Mouse (Mus musculus) left cerebral cortex, postnatal 36 days (tissue): ENCODE measurements around the gene Sv2a. TPM values are rescaled to one million over a fixed set of nuclear protein-coding genes. Genes with fewer than 3 reads are reported as not detected.
"Not testable (repeated sequence)": the region's sequence is repeated elsewhere in the genome, so short reads cannot be mapped to it uniquely, and the experiment has no call there.

ENCODE experiments used
- DNase-seq, 2 experiments: peaks; one replicate each; pipeline ENCODE4 v3.0.0; 2021 to 2022; ENCODE audit warnings: low spot score in 2 of 2, mixed read lengths in 1 of 2
- intact Hi-C: fragments of 180-260 bp; cut with DNase I; formaldehyde crosslinking; loops from one replicate; pipeline ENCODE4 v1.15.1; 2025
- total RNA-seq, 2 experiments: library from RNA; stranded (reverse); gene quantifications; 2 replicates each; pipeline ENCODE4 v1.2.3; 2021

Sv2a gene
- total RNA-seq, 2 experiments from 2014 or later, result 399 to 446 TPM

GRCm38 (mm10) chr3:96209242-96209641, 28.3 kb downstream of the Sv2a start:
- intact Hi-C loops, result no loop called here
- DNase-seq, result no peak

DNA sequence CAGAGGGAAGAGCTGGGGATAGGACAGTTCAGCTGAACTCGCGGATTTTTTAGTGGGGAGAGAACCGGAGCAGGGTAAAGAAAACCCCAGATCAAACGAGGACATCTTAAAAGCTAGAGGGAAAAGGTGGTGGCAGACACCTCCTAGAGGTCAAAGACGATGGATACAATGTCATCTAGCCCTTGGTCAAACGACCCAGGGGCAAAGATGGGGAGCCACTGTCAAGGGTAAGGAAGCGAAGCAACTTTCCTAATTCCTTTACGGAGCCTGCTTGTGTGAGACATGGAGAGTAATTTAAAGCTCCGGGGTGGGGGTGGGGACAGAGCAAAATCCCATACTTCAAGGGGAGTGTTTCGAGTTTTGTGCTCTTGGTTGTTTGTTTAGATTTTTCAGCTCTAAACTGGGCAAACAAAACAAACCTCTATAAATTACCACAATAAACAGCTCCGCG, 38.3 kb downstream of the Sv2a start:
- peak; percentile 23 to 32 for DNase-seq
- intact Hi-C loops, result loop anchor here (5.0 kb wide), 1 partner anchor 152 kb away; no protein-coding TSS in a partner anchor

DNA sequence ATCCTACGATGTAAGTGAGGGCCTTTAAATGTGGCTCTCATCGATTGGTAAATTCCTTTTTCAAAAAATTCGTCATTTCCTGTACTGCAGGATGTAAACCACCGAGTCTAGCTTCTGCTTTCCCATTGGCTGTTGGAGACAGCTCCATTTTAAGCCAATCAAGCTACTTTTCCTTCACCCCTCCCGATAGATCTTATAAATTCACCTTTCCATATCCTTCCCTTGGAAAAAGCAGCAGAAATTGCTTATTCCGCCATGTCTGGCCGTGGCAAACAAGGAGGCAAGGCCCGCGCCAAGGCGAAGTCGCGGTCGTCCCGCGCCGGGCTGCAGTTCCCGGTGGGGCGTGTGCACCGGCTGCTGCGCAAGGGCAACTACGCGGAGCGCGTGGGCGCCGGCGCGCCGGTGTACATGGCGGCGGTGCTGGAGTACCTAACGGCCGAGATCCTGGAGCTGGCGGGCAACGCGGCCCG, 38.7 kb downstream of the Sv2a start, which contains the start of the genes Bola1 and Hist2h2ab:
TSS of gene Bola1 (minus strand) at position 49 of the 470 bp plus-strand sequence.
TSS of gene Hist2h2ab (plus strand) at position 205 of the 470 bp plus-strand sequence.
- intact Hi-C loops, result loop anchor here (2.0 to 5.0 kb wide), 3 partner anchors 25 to 152 kb away; partner anchors contain the start of genes Hist2h2aa1 and Hist2h4
- peak; percentile 84 to 86 for DNase-seq

DNA sequence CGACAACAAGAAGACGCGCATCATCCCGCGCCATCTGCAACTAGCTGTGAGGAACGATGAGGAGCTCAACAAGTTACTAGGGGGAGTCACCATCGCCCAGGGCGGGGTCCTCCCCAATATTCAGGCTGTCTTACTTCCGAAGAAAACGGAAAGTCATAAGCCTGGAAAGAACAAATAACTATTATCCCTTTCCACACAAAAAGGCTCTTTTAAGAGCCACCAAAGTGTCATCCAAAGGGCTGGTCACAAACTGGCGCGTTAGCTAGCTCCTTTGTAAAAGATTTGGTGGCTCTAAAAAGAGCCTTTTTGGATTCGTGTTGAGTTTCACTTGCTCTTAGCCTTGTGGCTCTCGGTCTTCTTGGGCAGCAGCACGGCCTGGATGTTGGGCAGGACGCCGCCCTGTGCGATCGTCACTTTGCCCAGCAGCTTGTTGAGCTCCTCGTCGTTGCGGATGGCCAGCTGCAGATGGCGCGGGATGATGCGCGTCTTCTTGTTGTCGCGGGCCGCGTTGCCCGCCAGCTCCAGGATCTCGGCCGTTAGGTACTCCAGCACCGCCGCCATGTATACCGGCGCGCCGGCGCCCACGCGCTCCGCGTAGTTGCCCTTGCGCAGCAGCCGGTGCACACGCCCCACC, 39.3 kb downstream of the Sv2a start:
- not testable (repeated sequence) for DNase-seq
- intact Hi-C loops, result loop anchor here (2.0 kb wide), 2 partner anchors 25 to 43 kb away; partner anchors contain the start of genes Hist2h2aa1 and Hist2h4

DNA sequence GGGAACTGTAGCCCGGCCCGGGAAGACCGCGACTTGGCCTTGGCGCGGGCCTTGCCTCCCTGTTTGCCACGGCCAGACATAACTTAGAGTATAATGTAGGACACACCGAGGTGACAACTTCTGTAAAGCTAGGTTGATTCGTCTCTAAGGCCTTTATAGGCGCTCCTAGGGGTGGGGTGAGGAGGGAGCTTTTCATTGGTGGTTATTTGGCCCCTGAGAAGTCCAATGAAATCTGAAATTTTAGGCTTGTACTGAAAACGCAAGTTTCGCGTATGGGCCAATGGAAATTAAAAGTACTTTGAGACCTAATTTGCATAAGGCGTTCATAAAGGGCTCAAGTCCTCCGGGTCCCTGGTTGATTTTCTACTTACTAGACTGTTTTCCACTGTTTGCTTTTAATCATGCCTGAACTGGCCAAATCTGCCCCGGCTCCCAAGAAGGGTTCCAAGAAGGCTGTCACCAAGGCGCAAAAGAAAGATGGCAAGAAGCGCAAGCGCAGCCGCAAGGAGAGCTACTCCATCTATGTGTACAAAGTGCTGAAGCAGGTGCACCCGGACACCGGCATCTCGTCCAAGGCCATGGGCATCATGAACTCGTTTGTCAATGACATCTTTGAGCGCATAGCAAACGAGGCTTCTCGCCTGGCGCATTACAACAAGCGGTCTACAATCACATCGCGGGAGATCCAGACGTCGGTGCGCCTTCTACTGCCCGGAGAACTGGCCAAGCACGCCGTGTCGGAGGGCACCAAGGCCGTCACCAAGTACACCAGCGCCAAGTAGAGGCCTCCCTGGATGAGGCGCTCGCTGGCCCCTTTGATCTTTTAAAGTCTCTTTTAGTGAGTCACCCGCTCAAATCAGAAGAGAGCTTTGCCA, 40.1 kb downstream of the Sv2a start, which contains the start of the genes Hist2h2ac and Hist2h2be:
TSS of gene Hist2h2ac (minus strand) at position 116 of the 875 bp plus-strand sequence.
TSS of gene Hist2h2be (plus strand) at position 355 of the 875 bp plus-strand sequence.
- intact Hi-C loops, result loop anchor here (2.0 kb wide), 2 partner anchors 24 to 42 kb away; partner anchors contain the start of genes Hist2h2aa1 and Hist2h4

DNA sequence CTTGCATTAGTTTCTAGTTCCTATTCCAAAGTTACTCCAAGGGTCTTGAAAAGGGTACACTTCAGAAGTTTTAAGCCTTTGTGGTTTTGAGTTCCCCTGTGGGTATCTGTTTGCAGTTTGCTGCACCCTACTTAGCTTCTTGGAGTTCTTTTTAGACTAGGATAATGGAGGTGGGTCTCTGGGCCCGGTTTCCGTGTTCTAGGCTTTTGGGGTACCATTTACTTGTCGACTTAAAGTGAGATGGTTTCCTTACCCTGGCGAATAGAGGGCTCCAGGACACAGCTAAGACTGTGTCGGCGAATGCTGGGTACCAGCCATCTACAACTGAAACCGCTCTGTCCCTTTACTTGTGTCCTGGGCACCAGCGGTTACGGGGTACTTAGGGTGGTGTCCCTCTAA, 40.7 kb downstream of the Sv2a start:
- intact Hi-C loops, result loop anchor here (2.0 kb wide), 2 partner anchors 23 to 41 kb away; partner anchors contain the start of genes Hist2h2aa1 and Hist2h4
- DNase-seq, result no peak

More for the DNA sequence above, 40.1 kb downstream of the Sv2a start, which contains the start of the genes Hist2h2ac and Hist2h2be:
- peak; percentile 83 to 87 for DNase-seq

GRCm38 (mm10) chr3:96222774-96223173, 41.8 kb downstream of the Sv2a start:
- no peak for DNase-seq
- intact Hi-C loops, result no loop called here

GRCm38 (mm10) chr3:96225421-96225820, 44.5 kb downstream of the Sv2a start:
- no peak for DNase-seq
- intact Hi-C loops, result no loop called here

DNA sequence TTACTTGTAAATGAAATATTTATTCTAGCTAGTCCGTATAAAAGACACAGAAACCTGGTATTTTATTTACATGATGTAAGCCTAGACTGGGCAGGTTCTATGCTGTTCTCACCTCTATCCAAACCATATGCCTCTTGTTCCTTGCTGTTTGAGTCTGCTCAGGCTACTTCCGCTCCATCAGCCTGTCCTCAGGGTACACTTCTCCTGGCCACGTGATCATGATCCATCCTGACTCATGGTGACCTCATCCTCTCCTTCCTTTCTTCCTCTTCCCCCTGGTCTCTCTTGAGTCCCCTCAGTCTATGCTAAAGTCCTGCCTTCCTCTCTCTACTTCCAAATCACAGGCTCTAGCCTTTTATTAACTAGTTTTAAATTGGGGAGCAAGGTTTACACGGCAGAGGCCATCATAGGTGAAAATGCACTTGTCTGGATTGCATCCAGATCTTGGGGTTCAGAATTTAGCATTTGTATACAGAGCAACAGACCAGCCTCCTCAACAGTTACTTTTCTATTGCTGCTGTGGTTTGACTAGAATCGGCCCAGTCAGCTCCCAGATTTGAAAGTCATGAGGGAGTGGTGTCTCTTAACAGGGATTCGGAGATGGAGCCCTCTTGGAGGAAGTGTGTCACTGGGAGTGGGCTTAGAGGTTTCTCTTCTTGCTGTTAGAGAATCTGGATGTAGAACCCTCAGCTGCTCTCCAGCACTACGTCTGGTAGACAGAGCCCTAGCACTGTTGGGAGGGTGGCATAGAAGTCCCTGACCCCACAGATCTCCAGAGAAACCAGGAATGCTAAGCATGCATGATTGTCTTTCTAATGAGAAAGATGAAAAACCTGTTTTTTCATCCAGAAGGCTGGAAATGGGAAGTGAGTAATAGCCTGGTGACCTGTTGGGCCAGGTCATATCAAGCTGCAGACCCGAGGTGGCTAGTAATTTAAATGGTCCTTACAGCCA, 46.0 kb downstream of the Sv2a start:
- intact Hi-C loops, result no loop called here
- no peak for DNase-seq

GRCm38 (mm10) chr3:96228828-96229227, 47.9 kb downstream of the Sv2a start:
- DNase-seq, result no peak
- intact Hi-C loops, result no loop called here

GRCm38 (mm10) chr3:96230404-96230803, 49.5 kb downstream of the Sv2a start:
- DNase-seq, result no peak
- intact Hi-C loops, result no loop called here

- intact Hi-C loops, result no loop called here
- DNase-seq, result no peak
Measured at GRCm38 (mm10) chr3:96230910-96231757, 50.2 kb downstream of the Sv2a start.

DNA sequence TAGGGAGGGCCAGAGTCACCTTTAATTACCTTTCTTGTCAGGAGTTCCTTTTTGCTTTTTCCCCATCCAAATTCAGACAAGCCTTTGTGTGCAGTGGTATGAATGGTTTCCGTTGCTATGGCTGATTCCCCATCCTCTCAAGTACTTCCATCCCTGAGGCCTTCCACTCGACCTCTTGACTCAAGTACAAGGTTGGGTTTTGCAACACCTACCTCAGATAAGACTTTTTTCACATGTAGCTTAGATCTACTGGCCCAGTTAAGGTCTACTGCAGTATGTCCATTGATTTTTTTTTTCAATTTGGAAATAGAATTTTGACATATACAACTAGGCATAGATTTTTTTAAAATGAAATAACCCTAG, 50.8 kb downstream of the Sv2a start:
- intact Hi-C loops, result no loop called here
- no peak for DNase-seq

DNA sequence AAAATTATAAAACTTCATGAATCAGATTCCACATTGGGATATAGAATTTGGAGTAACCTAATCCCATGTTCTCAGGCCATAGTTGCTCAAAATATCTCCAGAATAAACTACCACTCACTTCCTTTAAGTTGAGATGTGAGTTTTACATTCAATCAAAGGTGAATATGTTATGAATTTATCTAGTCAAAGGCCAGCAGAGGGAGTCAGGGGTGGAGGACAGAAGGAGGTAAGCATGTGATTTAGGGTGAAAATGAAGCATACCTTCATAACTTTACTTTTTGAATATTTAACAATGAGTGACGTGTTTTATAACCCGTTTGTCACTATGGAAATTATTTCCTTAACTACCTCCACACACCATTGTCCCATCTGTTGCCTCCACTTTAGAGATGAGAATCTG, 54.0 kb downstream of the Sv2a start:
- DNase-seq, result no peak
- intact Hi-C loops, result no loop called here

DNA sequence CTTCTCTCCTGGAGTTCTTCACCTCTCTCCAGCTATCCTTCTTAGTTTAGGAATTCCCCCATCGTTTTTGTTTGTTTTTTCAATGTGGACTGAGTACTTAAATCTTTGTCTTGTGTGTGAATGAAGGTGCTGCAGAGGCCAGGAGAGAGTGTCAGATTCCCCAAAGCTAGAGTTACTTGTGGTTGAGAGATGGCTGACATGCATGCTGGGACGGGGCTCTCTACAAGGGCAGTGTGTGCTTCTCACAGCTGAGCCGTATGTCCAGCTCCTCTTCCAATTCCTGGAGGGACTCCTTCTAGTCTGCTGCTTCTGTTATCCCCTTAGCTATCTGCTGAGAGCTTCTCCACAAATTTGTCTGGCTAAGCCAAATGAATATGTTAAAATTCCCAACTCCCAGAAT, 54.9 kb downstream of the Sv2a start:
- no peak for DNase-seq
- intact Hi-C loops, result no loop called here

- intact Hi-C loops, result no loop called here
- no peak for DNase-seq
Measured at GRCm38 (mm10) chr3:96236834-96237334, 55.9 kb downstream of the Sv2a start.

GRCm38 (mm10) chr3:96237335-96237903, 56.5 kb downstream of the Sv2a start:
- intact Hi-C loops, result no loop called here
- DNase-seq, result no peak
